In genomic region chr4:147809292-147809965, GRCm38 (mm10) we compare ENCODE assay signal across 8 mouse cellular contexts. TPM values are rescaled to one million over a fixed set of nuclear protein-coding genes. Genes with fewer than 3 reads are reported as not detected.
A peak's percentile ranks its signal among the peaks of the same experiment; 100 is the strongest.
DNase-seq lines count a peak whose midpoint lies in the region; ATAC-seq and TF ChIP-seq lines count a peak whose summit lies in the region.
"Not testable (repeated sequence)": the region's sequence is repeated elsewhere in the genome, so short reads cannot be mapped to it uniquely, and the experiment has no call there.

TSS of gene Zfp984 (minus strand) at chr4:147809788.

- H3K4me2 ChIP-seq in hindbrain, postnatal 0 days (ENCODE audit: low read depth, low read length) = peak within 1 kb of the TSS; percentile 58
- H3K4me2 ChIP-seq in limb, embryonic 11.5 days (ENCODE audit: low read depth, severe bottlenecking) = peak within 1 kb of the TSS; percentile 58

- WGBS in embryonic facial prominence, embryonic 10.5 days = 14% methylated on average over 15 of the region's 15 CpGs
- 16% methylated on average over 15 of the region's 15 CpGs for WGBS in hindbrain, postnatal 0 days
- WGBS in limb, embryonic 11.5 days = 9% methylated on average over 15 of the region's 15 CpGs
- WGBS in macrophage (ENCODE audit: missing documents) = 12% methylated on average over 15 of the region's 15 CpGs
- WGBS in olfactory bulb, adult 2 months = 16% methylated on average over 15 of the region's 15 CpGs

- H3K36me3 ChIP-seq in embryonic facial prominence, embryonic 10.5 days (replicated peaks) = peaks cover 12% of the 10 kb centered on the region
- H3K36me3 ChIP-seq in hindbrain, postnatal 0 days (ENCODE audit: insufficient read depth, low read length); limb, embryonic 11.5 days (ENCODE audit: control insufficient read depth, insufficient read depth, low read length): not testable (repeated sequence)
- H3K36me3 ChIP-seq in macrophage (ENCODE audit: inconsistent target) = peaks cover 25% of the 10 kb centered on the region

- peaks cover 34% of the 10 kb centered on the region for H3K79me2 ChIP-seq in macrophage (ENCODE audit: inconsistent target)

- TF ChIP-seq CTCF in hindbrain, postnatal 0 days (IDR thresholded peaks at IDR 0.05; ENCODE audit: low read depth); olfactory bulb, adult 2 months (IDR thresholded peaks at IDR 0.05; ENCODE audit: insufficient read depth, low read depth, low read length): not testable (repeated sequence)

- 0 out of 2 replicates have a peak, but pooled peaks cover 13% of the 10 kb centered on the region for H3K4me1 ChIP-seq in embryonic facial prominence, embryonic 10.5 days
- H3K4me1 ChIP-seq in hindbrain, postnatal 0 days (ENCODE audit: insufficient read depth, low read length); limb, embryonic 11.5 days (ENCODE audit: control insufficient read depth, insufficient read depth, low read length); olfactory bulb, adult 2 months (ENCODE audit: control insufficient read depth, insufficient read depth, low read length): not testable (repeated sequence)

- not testable (repeated sequence) for H3K9ac ChIP-seq in hindbrain, postnatal 0 days (replicated peaks; ENCODE audit: low read length)
- peak within 1 kb of the TSS; percentile 70 for H3K9ac ChIP-seq in limb, embryonic 11.5 days (ENCODE audit: low read length)

- not testable (repeated sequence) for TF ChIP-seq POLR2A in olfactory bulb, adult 2 months (IDR thresholded peaks at IDR 0.05; ENCODE audit: insufficient read depth, low read depth, low read length)

- peak; percentile 51; the same call in 1 of the 2 replicates for ATAC-seq in hindbrain, postnatal 0 days
- ATAC-seq in limb, embryonic 11.5 days (ENCODE audit: insufficient number of reproducible peaks, low FRiP score, low TSS enrichment, low read depth) = 0 out of 2 replicates have a peak, but pooled peaks have one; percentile 61

- not testable (repeated sequence) for H3K27me3 ChIP-seq in embryonic facial prominence, embryonic 10.5 days (replicated peaks; ENCODE audit: low read depth, poor library complexity, severe bottlenecking); hindbrain, postnatal 0 days (ENCODE audit: insufficient read depth, low read length); limb, embryonic 11.5 days (ENCODE audit: control insufficient read depth, insufficient read depth, low read length)

- not testable (repeated sequence) for H3K9me3 ChIP-seq in embryonic facial prominence, embryonic 10.5 days; hindbrain, postnatal 0 days (ENCODE audit: low read length); limb, embryonic 11.5 days (ENCODE audit: control insufficient read depth, low read length)

- peak; percentile 59 for DNase-seq in Muller cell, postnatal 12 days (ENCODE audit: inconsistent ontology term)
- DNase-seq in embryonic facial prominence, embryonic 10.5 days (ENCODE audit: low spot score) = peak; percentile 63
- DNase-seq in heart, adult 11 months = peak; percentile 97
- DNase-seq in hindbrain, postnatal 0 days (ENCODE audit: low spot score) = peak; percentile 51
- peak; percentile 73 for DNase-seq in limb, embryonic 11.5 days (ENCODE audit: low spot score)
- DNase-seq in thymus, postnatal 25 days = peak; percentile 60

- H3K4me3 ChIP-seq in embryonic facial prominence, embryonic 10.5 days = peak within 1 kb of the TSS; percentile 65
- H3K4me3 ChIP-seq in hindbrain, postnatal 0 days (ENCODE audit: low read length) = peak within 1 kb of the TSS; percentile 38
- peak within 1 kb of the TSS; percentile 44 for H3K4me3 ChIP-seq in limb, embryonic 11.5 days (ENCODE audit: low read depth, low read length)
- H3K4me3 ChIP-seq in macrophage (ENCODE audit: inconsistent target) = peak within 1 kb of the TSS; percentile 72
- H3K4me3 ChIP-seq in olfactory bulb, adult 2 months (ENCODE audit: insufficient read depth, low read depth, low read length) = peak within 1 kb of the TSS; percentile 29

- H3K27ac ChIP-seq in embryonic facial prominence, embryonic 10.5 days (replicated peaks) = peak within 1 kb of the TSS; percentile 78
- H3K27ac ChIP-seq in hindbrain, postnatal 0 days; olfactory bulb, adult 2 months (ENCODE audit: insufficient read depth, low read depth, low read length): not testable (repeated sequence)
- H3K27ac ChIP-seq in limb, embryonic 11.5 days (replicated peaks; ENCODE audit: low read depth, low read length) = peak within 1 kb of the TSS; percentile 47; the same call in 1 of the 2 replicates
- peak within 1 kb of the TSS; percentile 94 for H3K27ac ChIP-seq in macrophage

RNA-seq across cellular contexts. Expression of gene Zfp984, which starts in this region (rescaled TPM):
- 6.3 and 7.7 TPM in 2 replicates for polyA plus RNA-seq in embryonic facial prominence, embryonic 10.5 days (2016; fragmentation: Nextera tagmentation; extraction: Ambion mirVana)
- 1.5 and 1.9 TPM in 2 replicates for total RNA-seq in hindbrain, postnatal 0 days (2014; rRNA removed)
- 3.4 TPM in 2 replicates for polyA plus RNA-seq in hindbrain, postnatal 0 days (2015; fragmentation: Nextera tagmentation; extraction: Ambion mirVana)
- 9.5 and 9.6 TPM in 2 replicates for polyA plus RNA-seq in limb, embryonic 11.5 days (2014; fragmentation: Nextera tagmentation; extraction: Ambion mirVana)
- 10 to 100 TPM in 19 of 26 experiments, 1 to 10 TPM in 7; 3.4 to 49.3 (median 23.3) TPM for total RNA-seq in macrophage (2018; cell fraction: chromatin; rRNA removed)
- 10 to 100 TPM; 22.6 to 71.2 (median 50.2) TPM for total RNA-seq in macrophage (2018; cell fraction: cytosol; rRNA removed)
- 10 to 100 TPM in 25 of 26 experiments, 1 to 10 TPM in 1; 7.8 to 94.8 (median 32.3) TPM for total RNA-seq in macrophage (2018; cell fraction: nucleus; rRNA removed)
- polyA plus RNA-seq in macrophage (2018) = 34.1 to 102 TPM (median 34.9 TPM) in 3 replicates
- not detected in 2 replicates for polyA plus RNA-seq in olfactory bulb, adult 2 months (2012; ENCODE audit: insufficient read depth, insufficient read length, low replicate concordance, missing spikeins)
